Mouse (Mus musculus) E14TG2a.4 (cell line): Measurements from ENCODE around the gene Cacnb1.

ENCODE experiments used
- CTCF ChIP-seq: conservative IDR thresholded peaks from 2 replicates; pipeline ENCODE4 v1.5.1; 2014; ENCODE audit warnings: low read length
- NANOG ChIP-seq: IDR thresholded peaks from 2 replicates; pipeline ENCODE4 v1.6.1; 2014; ENCODE audit warnings: borderline replicate concordance, low read length, mixed read lengths

DNA sequence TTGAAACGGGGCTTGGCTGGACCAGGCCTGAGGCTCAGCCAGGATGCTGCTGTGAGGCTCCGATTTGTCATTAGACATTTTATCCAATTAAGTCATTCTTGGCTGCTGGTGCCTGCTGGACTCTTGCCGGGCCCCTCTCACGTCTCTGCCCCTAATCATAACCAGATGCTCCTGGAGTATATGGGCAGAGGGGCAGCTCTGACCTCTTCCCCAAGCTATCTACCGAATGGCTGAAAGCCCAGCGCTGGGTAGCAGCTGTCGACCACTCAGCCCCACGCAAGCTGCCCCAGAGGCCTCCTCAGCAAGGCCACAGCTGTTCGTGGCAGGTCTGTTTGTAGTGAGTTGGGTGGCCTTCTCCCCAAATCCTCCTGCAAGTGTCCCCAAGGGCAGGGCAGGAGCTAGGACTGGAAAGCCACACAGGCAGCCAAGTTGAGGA lies 42.3 kb downstream of the Cacnb1 start:
- TF ChIP-seq CTCF (no peak), NANOG (no peak)
